Mouse (Mus musculus) stomach, embryonic 14.5 days (tissue): Measurements from ENCODE around the gene Fat2. TPM values are rescaled to one million over a fixed set of nuclear protein-coding genes. Genes with fewer than 3 reads are reported as not detected.
A peak's percentile ranks its signal among the peaks of the same experiment; 100 is the strongest.

ENCODE experiments used
- ATAC-seq: fragments of 200-750 bp; cut with Nextera tagmentation; 2 replicates; pipeline ENCODE4 v1.8.0; 2017; ENCODE audit warnings: low read depth, moderate TSS enrichment; ENCODE audit not compliant: insufficient number of reproducible peaks, insufficient read depth, low FRiP score
- H3K27ac ChIP-seq: fragments of 300-500 bp; sonication (generic); 2 replicates; pipeline ENCODE4 v1.5.1; 2014; ENCODE audit warnings: mild to moderate bottlenecking, low read length, moderate library complexity, mixed read lengths
- H3K27me3 ChIP-seq: fragments of 300-500 bp; sonication (generic); 2 replicates; pipeline ENCODE4 v1.6.1; 2014; ENCODE audit warnings: low read length, control low read depth, mixed read lengths; ENCODE audit not compliant: control insufficient read depth, insufficient read depth
- H3K36me3 ChIP-seq: fragments of 300-500 bp; sonication (generic); 2 replicates; pipeline ENCODE4 v1.6.1; 2014; ENCODE audit warnings: mild to moderate bottlenecking, control low read depth, low read length, moderate library complexity, mixed read lengths; ENCODE audit not compliant: control insufficient read depth, insufficient read depth
- H3K4me1 ChIP-seq: fragments of 300-500 bp; sonication (generic); 2 replicates; pipeline ENCODE4 v1.6.1; 2014; ENCODE audit warnings: low read length, control low read depth, mixed read lengths; ENCODE audit not compliant: control insufficient read depth, insufficient read depth
- H3K4me2 ChIP-seq: fragments of 300-500 bp; sonication (generic); replicated peaks from 2 replicates; pipeline ENCODE4 v1.6.1; 2014; ENCODE audit warnings: low read depth, low read length, control low read depth
- H3K4me3 ChIP-seq: fragments of 300-500 bp; sonication (generic); 2 replicates; pipeline ENCODE4 v1.5.1; 2014; ENCODE audit warnings: low read depth, low read length, control low read depth
- H3K9ac ChIP-seq: fragments of 300-500 bp; sonication (generic); replicated peaks from 2 replicates; pipeline ENCODE4 v1.6.1; 2014; ENCODE audit warnings: low read depth, mild to moderate bottlenecking, control low read depth, low read length, moderate library complexity, mixed read lengths
- H3K9me3 ChIP-seq: fragments of 300-500 bp; sonication (generic); 2 replicates; pipeline ENCODE4 v1.6.1; 2016; ENCODE audit warnings: low read depth, low read length, control low read depth; ENCODE audit not compliant: control insufficient read depth
- WGBS: fragments of 180-500 bp; shearing (Covaris S2); extraction: QIAGEN DNeasy Blood & Tissue Kit; methylation state at CpG from one replicate; pipeline ENCODE4 v1.1.7; 2014; 5-methylcytosine and 5-hydroxymethylcytosine counted together
- polyA plus RNA-seq: library from polyadenylated mRNA; unstranded; fragments of >200 nt; fragmentation: Nextera tagmentation; extraction: Ambion mirVana; gene quantifications from 2 replicates; pipeline ENCODE4 v1.2.1, GENCODE M21; 2014

Gene Fat2
- polyA plus RNA-seq, 1 experiment from 2014 or later = 1.2 TPM

DNA sequence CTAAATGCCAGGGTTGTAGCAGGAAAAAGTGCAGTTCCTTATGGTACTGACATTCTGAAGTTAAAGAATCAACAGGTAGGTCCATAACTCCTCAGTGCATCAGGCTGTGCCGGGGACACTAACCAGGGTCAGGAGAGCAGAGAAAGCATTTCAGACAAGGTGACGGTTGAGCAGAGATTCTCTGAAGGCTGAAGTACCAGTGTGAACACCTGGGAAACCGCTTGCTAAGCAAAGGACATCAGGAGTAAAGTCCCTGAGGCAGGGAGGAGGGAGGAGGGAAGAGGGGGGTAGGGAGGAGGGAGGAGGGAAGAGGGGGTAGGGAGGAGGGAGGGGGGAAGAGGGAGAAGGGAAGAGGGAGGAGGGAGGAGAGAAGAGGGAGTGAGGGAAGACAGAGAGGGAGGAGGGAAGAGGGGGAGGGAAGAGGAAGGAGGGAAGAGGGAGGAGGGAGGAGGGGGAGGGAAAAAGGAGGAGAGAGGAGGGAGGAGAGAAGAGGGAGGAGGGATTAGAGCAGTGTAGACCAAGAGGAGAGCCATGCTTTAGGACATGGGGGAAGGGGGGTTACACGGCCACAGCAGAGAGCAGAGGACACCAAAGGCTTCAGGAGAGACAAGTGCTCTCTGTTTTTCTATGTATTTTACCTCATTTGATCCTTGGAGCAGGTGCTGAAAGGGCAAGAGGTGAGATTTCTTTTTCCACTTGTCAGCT lies 32.2 kb upstream of the Fat2 start:
- H3K4me2 ChIP-seq = no peak overlapping the region
- ATAC-seq = no peak
- WGBS = 60% methylated on average over 4 of the region's 4 CpGs
- H3K4me1 ChIP-seq = no peaks in the 10 kb centered on the region
- no peak overlapping the region for H3K9ac ChIP-seq
- H3K4me3 ChIP-seq = no peak overlapping the region
- H3K27me3 ChIP-seq = no peaks in the 10 kb centered on the region
- H3K36me3 ChIP-seq = no peaks in the 10 kb centered on the region
- no peak overlapping the region for H3K27ac ChIP-seq
- no peaks in the 10 kb centered on the region for H3K9me3 ChIP-seq

DNA sequence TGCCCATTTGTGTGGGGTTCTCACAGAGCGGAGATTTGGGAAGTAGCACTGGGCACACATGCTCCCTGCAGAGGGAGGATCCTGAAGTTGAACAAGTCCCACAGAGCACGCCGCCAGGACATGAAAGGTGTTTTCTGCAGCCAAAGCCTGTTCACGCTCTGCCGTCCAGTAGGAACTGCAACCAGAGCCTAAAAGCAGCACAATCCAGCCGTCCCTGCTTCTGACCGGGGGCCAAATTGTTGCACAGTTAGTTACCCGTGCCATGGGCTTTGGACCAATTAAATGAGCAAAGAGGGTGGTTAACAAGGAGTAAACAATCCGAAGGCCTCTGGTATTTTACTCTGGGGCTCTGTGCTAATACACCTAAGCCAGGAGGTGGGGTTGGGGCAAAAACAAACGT lies 31.4 kb upstream of the Fat2 start:
- no peak overlapping the region for H3K27ac ChIP-seq

DNA sequence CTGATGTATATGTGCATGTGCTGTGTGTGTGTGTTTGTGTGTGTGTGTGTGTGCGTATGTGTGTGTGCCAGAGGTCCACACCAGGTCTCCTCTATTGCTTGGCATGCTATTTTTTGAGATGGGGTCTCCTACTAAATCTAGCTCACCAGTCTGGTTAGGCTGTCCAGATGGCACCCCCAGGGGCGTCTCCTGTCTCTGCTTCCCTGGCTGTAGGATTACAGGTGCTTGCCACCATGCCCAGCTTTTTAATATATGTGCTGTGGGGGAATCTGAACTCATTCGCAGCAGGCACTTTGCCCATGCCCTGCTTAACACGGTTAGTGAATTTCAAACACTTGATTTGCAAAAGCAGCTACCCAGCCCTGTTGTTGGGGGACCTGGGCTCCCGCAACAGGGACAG lies 29.5 kb upstream of the Fat2 start:
- no peak for ATAC-seq
- 81% methylated on average over 5 of the region's 5 CpGs for WGBS

More for the DNA sequence above, 31.4 kb upstream of the Fat2 start:
- Histone ChIP-seq H3K36me3 (no peaks in the 10 kb centered on the region), H3K9ac (no peak overlapping the region), H3K4me2 (no peak overlapping the region), H3K4me3 (no peak overlapping the region), H3K9me3 (no peaks in the 10 kb centered on the region), H3K27me3 (no peaks in the 10 kb centered on the region), H3K4me1 (no peaks in the 10 kb centered on the region)
- ATAC-seq = no peak
- 68% methylated on average over 10 of the region's 10 CpGs for WGBS

DNA sequence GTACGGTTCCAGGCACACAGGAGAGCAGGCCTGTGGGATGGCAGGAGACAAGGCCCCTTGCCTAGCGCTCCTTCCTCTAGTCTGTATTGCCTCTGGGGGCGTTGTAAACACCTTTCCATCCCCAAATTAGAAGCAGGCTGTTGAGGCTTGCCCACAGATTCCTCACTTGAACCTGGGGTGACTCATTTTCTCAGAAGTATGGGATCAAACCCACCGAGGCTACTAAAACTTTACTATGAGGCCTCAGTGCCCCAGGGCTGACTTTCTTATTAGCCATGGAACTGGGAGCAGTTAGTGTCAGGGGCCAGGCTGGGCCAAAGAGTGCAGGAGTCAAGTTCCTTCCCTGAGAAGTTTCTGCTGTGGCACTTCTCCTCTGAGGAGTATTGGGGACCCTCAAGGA lies 28.9 kb upstream of the Fat2 start:
- H3K36me3 ChIP-seq = no peaks in the 10 kb centered on the region
- H3K27me3 ChIP-seq = no peaks in the 10 kb centered on the region
- no peak for ATAC-seq
- H3K4me3 ChIP-seq = no peak overlapping the region
- no peak overlapping the region for H3K9ac ChIP-seq
- 65% methylated on average over 4 of the region's 4 CpGs for WGBS
- H3K27ac ChIP-seq = no peak overlapping the region
- no peaks in the 10 kb centered on the region for H3K9me3 ChIP-seq
- H3K4me1 ChIP-seq = no peaks in the 10 kb centered on the region
- H3K4me2 ChIP-seq = no peak overlapping the region

More for the DNA sequence above, 29.5 kb upstream of the Fat2 start:
- H3K27me3 ChIP-seq = no peaks in the 10 kb centered on the region
- H3K4me1 ChIP-seq = no peaks in the 10 kb centered on the region
- no peaks in the 10 kb centered on the region for H3K9me3 ChIP-seq
- no peak overlapping the region for H3K4me3 ChIP-seq
- H3K36me3 ChIP-seq = no peaks in the 10 kb centered on the region
- H3K9ac ChIP-seq = no peak overlapping the region
- no peak overlapping the region for H3K4me2 ChIP-seq
- H3K27ac ChIP-seq = no peak overlapping the region

DNA sequence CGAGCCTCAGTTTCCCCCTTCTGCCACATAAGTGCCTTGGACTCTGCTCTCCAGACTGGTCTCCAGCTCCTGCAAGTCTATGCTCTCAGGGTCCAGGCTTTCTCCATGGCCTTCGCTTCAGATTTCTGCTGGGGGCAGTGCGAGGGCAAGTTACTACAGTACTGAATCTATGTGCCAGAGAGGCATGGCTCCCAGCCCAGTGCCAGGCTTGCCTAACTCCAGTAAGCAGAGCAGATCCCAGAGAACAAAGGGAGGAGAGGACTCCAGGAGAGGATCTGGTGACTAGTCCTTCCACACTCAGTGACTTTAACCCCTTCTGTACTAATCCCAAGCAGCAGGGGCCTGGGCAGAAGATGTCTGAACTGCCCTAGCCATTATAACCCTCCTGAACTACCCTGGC lies 28.3 kb upstream of the Fat2 start:
- Histone ChIP-seq H3K27ac (no peak overlapping the region), H3K4me3 (no peak overlapping the region), H3K4me1 (no peaks in the 10 kb centered on the region), H3K9me3 (no peaks in the 10 kb centered on the region), H3K4me2 (no peak overlapping the region), H3K27me3 (no peaks in the 10 kb centered on the region), H3K36me3 (no peaks in the 10 kb centered on the region), H3K9ac (no peak overlapping the region)
- no peak for ATAC-seq
- WGBS = 87% methylated on average over 3 of the region's 3 CpGs

DNA sequence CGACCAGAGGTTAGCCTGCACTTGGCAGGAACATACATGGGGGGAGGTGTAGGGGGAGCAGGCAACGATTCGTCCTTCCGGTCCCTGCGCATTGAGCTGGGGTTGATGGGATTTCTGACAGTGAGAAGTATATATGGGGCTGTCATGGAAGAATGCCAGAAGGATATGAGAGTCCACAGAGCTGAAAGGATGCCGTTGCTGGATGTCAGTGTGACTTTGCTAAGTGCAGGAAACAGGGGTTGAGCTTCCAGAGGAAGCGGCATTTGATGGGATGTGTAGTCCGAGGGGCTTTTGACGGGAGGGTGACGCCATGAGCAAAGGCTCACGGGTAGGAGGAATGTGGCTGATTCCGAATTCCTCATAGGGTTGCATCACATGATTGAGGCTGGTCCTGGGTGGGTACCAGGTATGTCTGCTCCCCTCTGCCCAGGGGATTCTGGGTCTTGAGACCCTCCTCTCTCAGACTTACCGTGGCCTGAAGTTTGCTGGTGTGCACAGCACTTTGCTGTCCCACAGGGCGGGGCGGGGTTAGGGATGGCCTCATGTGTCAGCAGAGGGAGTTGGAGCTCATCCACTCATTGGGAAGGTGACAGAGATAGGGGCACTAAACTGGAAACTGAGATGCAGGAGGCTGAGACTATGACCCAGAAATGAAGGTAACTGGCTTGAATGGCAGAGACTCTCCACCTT lies 21.9 kb upstream of the Fat2 start:
- Histone ChIP-seq H3K4me1 (0 out of 2 replicates have a peak, but pooled peaks cover 4% of the 10 kb centered on the region), H3K9ac (no peak overlapping the region)

DNA sequence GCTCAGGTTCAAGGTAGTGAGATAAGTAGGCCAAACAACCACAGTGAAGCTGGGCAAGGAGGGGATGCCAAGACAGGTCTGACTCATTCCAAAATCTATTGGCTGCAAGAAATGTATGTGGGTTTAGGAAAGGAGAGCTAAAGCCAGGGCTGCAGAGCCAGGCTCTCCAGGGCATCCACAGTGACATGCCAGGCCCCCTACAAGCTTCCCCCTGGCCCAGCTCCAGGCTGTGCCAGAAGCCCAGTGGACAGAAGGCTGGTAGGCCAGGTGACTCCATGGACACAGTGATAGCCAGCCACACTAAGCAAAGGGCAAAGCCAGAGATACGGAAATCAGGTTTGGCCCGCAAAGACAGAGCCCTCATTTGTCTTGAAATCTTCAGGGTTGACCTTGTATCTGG lies 20.5 kb upstream of the Fat2 start:
- no peak overlapping the region for H3K27ac ChIP-seq
- H3K36me3 ChIP-seq = no peaks in the 10 kb centered on the region
- WGBS = 90% methylated on average over 2 of the region's 2 CpGs
- no peaks in the 10 kb centered on the region for H3K9me3 ChIP-seq
- no peaks in the 10 kb centered on the region for H3K27me3 ChIP-seq
- 0 out of 2 replicates have a peak, but pooled peaks cover 4% of the 10 kb centered on the region for H3K4me1 ChIP-seq
- no peak overlapping the region for H3K4me3 ChIP-seq
- no peak overlapping the region for H3K4me2 ChIP-seq
- no peak overlapping the region for H3K9ac ChIP-seq
- no peak for ATAC-seq

More for the DNA sequence above, 21.9 kb upstream of the Fat2 start:
- Histone ChIP-seq H3K9me3 (no peaks in the 10 kb centered on the region), H3K4me3 (no peak overlapping the region), H3K36me3 (no peaks in the 10 kb centered on the region), H3K27me3 (no peaks in the 10 kb centered on the region), H3K27ac (no peak overlapping the region), H3K4me2 (no peak overlapping the region)
- WGBS = 57% methylated on average over 15 of the region's 15 CpGs
- peak; percentile 14; the same call in 1 of the 2 replicates for ATAC-seq

DNA sequence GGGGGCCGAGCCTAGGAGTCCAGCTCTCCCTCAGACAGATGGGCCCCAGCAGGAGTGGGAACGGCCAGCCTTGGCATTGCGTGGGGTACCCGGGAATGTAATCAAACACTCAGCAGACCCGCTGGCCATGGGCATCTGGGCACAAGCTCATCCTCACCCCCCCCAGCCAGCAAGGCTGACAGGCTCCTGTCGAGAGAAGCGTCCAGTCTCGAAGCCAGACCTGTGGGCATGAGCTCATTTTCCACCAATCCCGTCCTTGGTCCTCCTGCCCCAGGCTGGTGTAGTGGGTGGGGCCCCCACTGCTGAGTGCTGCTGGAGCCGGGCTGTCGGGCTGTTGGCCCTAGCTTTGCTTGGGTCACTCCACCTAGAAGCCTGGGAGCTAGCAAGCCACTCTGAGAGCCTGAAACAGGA lies 5.6 kb upstream of the Fat2 start:
- Histone ChIP-seq H3K36me3 (no peaks in the 10 kb centered on the region), H3K4me1 (no peaks in the 10 kb centered on the region), H3K27ac (no peak overlapping the region), H3K4me3 (no peak overlapping the region), H3K4me2 (no peak overlapping the region), H3K27me3 (no peaks in the 10 kb centered on the region), H3K9me3 (no peaks in the 10 kb centered on the region), H3K9ac (no peak overlapping the region)
- WGBS = 60% methylated on average over 11 of the region's 11 CpGs
- peak; percentile 53; the same call in 1 of the 2 replicates for ATAC-seq
